Mouse (Mus musculus): Measurements from ENCODE around the gene Ap2a2. TPM values are rescaled to one million over a fixed set of nuclear protein-coding genes. Genes with fewer than 3 reads are reported as not detected.
"Not testable (repeated sequence)": the region's sequence is repeated elsewhere in the genome, so short reads cannot be mapped to it uniquely, and the experiment has no call there.

The Ap2a2 gene
- total and polyA plus RNA-seq, 2 experiments from 2014 or later = 112 to 187 TPM

- no peak overlapping the region for H3K27ac ChIP-seq (ENCODE audit: low read depth, low read length)
These were observed 100.2 kb downstream of the Ap2a2 start for GRCm38 (mm10) chr7:141662223-141662622.

GRCm38 (mm10) chr7:141666190-141666589 is 104.2 kb downstream of the Ap2a2 start:
- Histone ChIP-seq H3K27me3 (ENCODE audit: insufficient read depth, low read length) (no peaks in the 10 kb centered on the region), H3K4me3 (ENCODE audit: low read depth, low read length) (no peak overlapping the region), H3K4me2 (ENCODE audit: low read depth) (no peak overlapping the region), H3K4me1 (ENCODE audit: insufficient read depth) (no peaks in the 10 kb centered on the region), H3K9ac (no peak overlapping the region), H3K36me3 (ENCODE audit: insufficient read depth) (no peaks in the 10 kb centered on the region), H3K9me3 (ENCODE audit: low read length) (no peaks in the 10 kb centered on the region), H3K27ac (ENCODE audit: low read depth, low read length) (no peak overlapping the region)
- peak; percentile 43 for TF ChIP-seq CTCF (IDR thresholded peaks at IDR 0.05; ENCODE audit: low read depth)
- WGBS = 17% methylated on average over 4 of the region's 4 CpGs
- no peak for DNase-seq
- ATAC-seq = no peak

More at GRCm38 (mm10) chr7:141662223-141662622, 100.2 kb downstream of the Ap2a2 start:
- Histone ChIP-seq H3K27me3 (ENCODE audit: insufficient read depth, low read length) (no peaks in the 10 kb centered on the region), H3K4me2 (ENCODE audit: low read depth) (no peak overlapping the region), H3K4me3 (ENCODE audit: low read depth, low read length) (no peak overlapping the region), H3K9me3 (ENCODE audit: low read length) (no peaks in the 10 kb centered on the region), H3K9ac (no peak overlapping the region), H3K36me3 (ENCODE audit: insufficient read depth) (no peaks in the 10 kb centered on the region), H3K4me1 (ENCODE audit: insufficient read depth) (no peaks in the 10 kb centered on the region)
- 57% methylated on average over 5 of the region's 5 CpGs for WGBS
- TF ChIP-seq CTCF (IDR thresholded peaks at IDR 0.05; ENCODE audit: low read depth) = no peak
- DNase-seq = no peak
- no peak for ATAC-seq

GRCm38 (mm10) chr7:141669097-141669496 is 107.1 kb downstream of the Ap2a2 start:
- not testable (repeated sequence) for DNase-seq; H3K27ac ChIP-seq (ENCODE audit: low read depth, low read length); H3K27me3 ChIP-seq (ENCODE audit: insufficient read depth, low read length); H3K9me3 ChIP-seq (ENCODE audit: low read length); H3K4me1 ChIP-seq (ENCODE audit: insufficient read depth); H3K9ac ChIP-seq; H3K4me2 ChIP-seq (ENCODE audit: low read depth); H3K4me3 ChIP-seq (ENCODE audit: low read depth, low read length); H3K36me3 ChIP-seq (ENCODE audit: insufficient read depth); ATAC-seq
- 87% methylated on average over 3 of the region's 3 CpGs for WGBS

DNA sequence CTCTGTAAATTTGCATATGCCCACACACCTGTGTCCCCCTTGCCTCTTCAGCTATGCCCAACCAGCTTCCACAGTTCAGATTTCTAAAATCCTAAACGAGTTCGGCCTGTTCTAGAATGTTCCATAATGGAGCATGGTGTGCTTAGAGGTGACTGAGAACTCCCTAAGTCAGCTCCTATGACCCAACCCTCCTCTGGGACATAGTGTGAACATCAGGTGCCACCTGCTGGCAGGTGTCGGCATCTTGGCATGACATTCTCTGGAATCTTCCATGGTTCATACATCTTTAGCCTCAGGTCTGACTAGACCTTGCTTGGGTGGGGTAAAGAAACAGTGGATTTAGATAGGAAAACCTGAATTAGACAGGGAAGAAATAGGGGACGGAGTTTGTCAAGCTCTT is 109.0 kb downstream of the Ap2a2 start:
- peak; percentile 37 for TF ChIP-seq CTCF (IDR thresholded peaks at IDR 0.05; ENCODE audit: low read depth)
- no peak overlapping the region for H3K4me3 ChIP-seq (ENCODE audit: low read depth, low read length)
- DNase-seq = no peak
- no peak overlapping the region for H3K27ac ChIP-seq (ENCODE audit: low read depth, low read length)
- H3K27me3 ChIP-seq (ENCODE audit: insufficient read depth, low read length) = no peaks in the 10 kb centered on the region
- WGBS = 83% methylated on average over 4 of the region's 4 CpGs
- no peak overlapping the region for H3K4me2 ChIP-seq (ENCODE audit: low read depth)
- no peak for ATAC-seq
- H3K9me3 ChIP-seq (ENCODE audit: low read length) = no peaks in the 10 kb centered on the region
- no peaks in the 10 kb centered on the region for H3K36me3 ChIP-seq (ENCODE audit: insufficient read depth)
- no peaks in the 10 kb centered on the region for H3K4me1 ChIP-seq (ENCODE audit: insufficient read depth)
- H3K9ac ChIP-seq = no peak overlapping the region

DNA sequence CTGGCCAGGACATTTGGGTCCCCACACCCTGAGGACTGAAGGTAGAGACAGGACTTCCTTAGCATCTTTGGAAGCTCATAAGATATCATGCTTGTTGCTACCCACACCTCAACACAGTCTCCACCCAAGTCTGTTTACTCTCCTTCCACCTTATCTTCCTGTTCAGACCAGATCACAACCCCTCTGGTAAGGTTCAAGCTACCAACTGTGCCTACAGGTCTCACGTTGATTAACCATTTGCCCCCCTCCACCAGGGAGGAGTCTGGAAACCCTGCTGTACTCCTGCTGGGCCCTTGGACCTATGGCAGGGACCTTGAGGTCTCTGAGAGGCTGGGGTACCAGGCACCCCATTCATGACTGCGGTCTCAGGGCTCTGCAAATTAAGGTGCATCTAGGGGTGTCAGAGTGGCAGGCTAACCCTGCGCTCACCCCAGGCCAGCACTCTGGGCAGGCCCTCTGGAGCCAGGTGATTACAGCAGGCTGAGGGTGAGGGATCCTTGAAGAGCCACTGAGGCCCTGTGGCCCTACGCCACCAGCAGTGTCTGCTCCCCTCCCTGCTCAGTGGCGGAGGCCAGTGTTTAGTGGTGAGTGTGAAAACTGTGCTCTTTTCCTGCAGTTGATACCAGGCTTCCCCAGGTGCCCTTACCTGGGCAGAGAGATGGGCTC is 109.8 kb downstream of the Ap2a2 start:
- Histone ChIP-seq H3K27me3 (ENCODE audit: insufficient read depth, low read length) (no peaks in the 10 kb centered on the region), H3K9me3 (ENCODE audit: low read length) (no peaks in the 10 kb centered on the region), H3K27ac (ENCODE audit: low read depth, low read length) (no peak overlapping the region), H3K4me3 (ENCODE audit: low read depth, low read length) (no peak overlapping the region), H3K4me1 (ENCODE audit: insufficient read depth) (no peaks in the 10 kb centered on the region), H3K36me3 (ENCODE audit: insufficient read depth) (no peaks in the 10 kb centered on the region), H3K4me2 (ENCODE audit: low read depth) (no peak overlapping the region), H3K9ac (no peak overlapping the region)
- DNase-seq = no peak
- TF ChIP-seq CTCF (IDR thresholded peaks at IDR 0.05; ENCODE audit: low read depth) = no peak
- ATAC-seq = no peak
- WGBS = 95% methylated on average over 5 of the region's 5 CpGs

- ATAC-seq = no peak
- H3K4me1 ChIP-seq (ENCODE audit: insufficient read depth) = no peaks in the 10 kb centered on the region
- TF ChIP-seq CTCF (IDR thresholded peaks at IDR 0.05; ENCODE audit: low read depth) = no peak
These were observed 116.9 kb downstream of the Ap2a2 start for GRCm38 (mm10) chr7:141678922-141679321.

More at GRCm38 (mm10) chr7:141678922-141679321, 116.9 kb downstream of the Ap2a2 start:
- no peak for DNase-seq
- H3K27ac ChIP-seq (ENCODE audit: low read depth, low read length) = no peak overlapping the region
- no peaks in the 10 kb centered on the region for H3K9me3 ChIP-seq (ENCODE audit: low read length)
- H3K4me2 ChIP-seq (ENCODE audit: low read depth) = no peak overlapping the region
- H3K36me3 ChIP-seq (ENCODE audit: insufficient read depth) = no peaks in the 10 kb centered on the region
- H3K27me3 ChIP-seq (ENCODE audit: insufficient read depth, low read length) = no peaks in the 10 kb centered on the region
- H3K4me3 ChIP-seq (ENCODE audit: low read depth, low read length) = no peak overlapping the region
- WGBS = 73% methylated on average over 4 of the region's 4 CpGs
- no peak overlapping the region for H3K9ac ChIP-seq

Small RNAs within 50 kb of the gene (microRNA-seq; reads per million reads assigned to microRNA genes)
- gene Mir7063 = 0.39 to 1.6 reads per million in 2 experiments

Other genes starting within 250 kb of the Ap2a2 start
- gene Deaf1, start 234.5 kb upstream of the Ap2a2 start, total RNA-seq (2014; rRNA removed) = 238 and 239 TPM in 2 replicates
- gene Deaf1, start 234.5 kb upstream of the Ap2a2 start, polyA plus RNA-seq (2015; fragmentation: Nextera tagmentation; extraction: Ambion mirVana) = 282 and 289 TPM in 2 replicates
- gene Tmem80, start 234.4 kb upstream of the Ap2a2 start, total RNA-seq (2014; rRNA removed) = 25.2 and 33.2 TPM in 2 replicates
- gene Tmem80, start 234.4 kb upstream of the Ap2a2 start, polyA plus RNA-seq (2015; fragmentation: Nextera tagmentation; extraction: Ambion mirVana) = 32.9 and 34.7 TPM in 2 replicates
- 1.0 and 1.1 TPM in 2 replicates for gene Eps8l2, start 223.3 kb upstream of the Ap2a2 start, total RNA-seq (2014; rRNA removed)
- gene Eps8l2, start 223.3 kb upstream of the Ap2a2 start, polyA plus RNA-seq (2015; fragmentation: Nextera tagmentation; extraction: Ambion mirVana) = 0.74 and 0.82 TPM in 2 replicates
- 224 and 297 TPM in 2 replicates for gene Taldo1, start 170.0 kb upstream of the Ap2a2 start, total RNA-seq (2014; rRNA removed)
- gene Taldo1, start 170.0 kb upstream of the Ap2a2 start, polyA plus RNA-seq (2015; fragmentation: Nextera tagmentation; extraction: Ambion mirVana) = 304 and 352 TPM in 2 replicates
- gene Gatd1, start 148.0 kb upstream of the Ap2a2 start, total RNA-seq (2014; rRNA removed) = 58.9 and 65.0 TPM in 2 replicates
- gene Gatd1, start 148.0 kb upstream of the Ap2a2 start, polyA plus RNA-seq (2015; fragmentation: Nextera tagmentation; extraction: Ambion mirVana) = 50.5 and 56.0 TPM in 2 replicates
- 83.3 and 94.7 TPM in 2 replicates for gene Cend1, start 132.7 kb upstream of the Ap2a2 start, total RNA-seq (2014; rRNA removed)
- 111 and 125 TPM in 2 replicates for gene Cend1, start 132.7 kb upstream of the Ap2a2 start, polyA plus RNA-seq (2015; fragmentation: Nextera tagmentation; extraction: Ambion mirVana)
- gene Slc25a22, start 124.3 kb upstream of the Ap2a2 start, total RNA-seq (2014; rRNA removed) = 115 and 141 TPM in 2 replicates
- 106 and 132 TPM in 2 replicates for gene Slc25a22, start 124.3 kb upstream of the Ap2a2 start, polyA plus RNA-seq (2015; fragmentation: Nextera tagmentation; extraction: Ambion mirVana)
- 2.0 and 2.2 TPM in 2 replicates for gene Pidd1, start 118.1 kb upstream of the Ap2a2 start, total RNA-seq (2014; rRNA removed)
- 2.3 and 2.4 TPM in 2 replicates for gene Pidd1, start 118.1 kb upstream of the Ap2a2 start, polyA plus RNA-seq (2015; fragmentation: Nextera tagmentation; extraction: Ambion mirVana)
- gene Rplp2, start 114.8 kb upstream of the Ap2a2 start, total RNA-seq (2014; rRNA removed) = 312 and 427 TPM in 2 replicates
- gene Rplp2, start 114.8 kb upstream of the Ap2a2 start, polyA plus RNA-seq (2015; fragmentation: Nextera tagmentation; extraction: Ambion mirVana) = 868 and 1,034 TPM in 2 replicates
- gene Pnpla2, start 107.0 kb upstream of the Ap2a2 start, total RNA-seq (2014; rRNA removed) = 6.2 and 7.7 TPM in 2 replicates
- gene Pnpla2, start 107.0 kb upstream of the Ap2a2 start, polyA plus RNA-seq (2015; fragmentation: Nextera tagmentation; extraction: Ambion mirVana) = 18.3 and 22.4 TPM in 2 replicates
- 4.5 and 7.2 TPM in 2 replicates for gene Cracr2b, start 101.1 kb upstream of the Ap2a2 start, total RNA-seq (2014; rRNA removed)
- gene Cracr2b, start 101.1 kb upstream of the Ap2a2 start, polyA plus RNA-seq (2015; fragmentation: Nextera tagmentation; extraction: Ambion mirVana) = 5.2 and 6.7 TPM in 2 replicates
- 55.8 and 62.4 TPM in 2 replicates for gene Cd151, start 94.8 kb upstream of the Ap2a2 start, total RNA-seq (2014; rRNA removed)
- 12.4 and 18.7 TPM in 2 replicates for gene Cd151, start 94.8 kb upstream of the Ap2a2 start, polyA plus RNA-seq (2015; fragmentation: Nextera tagmentation; extraction: Ambion mirVana)
- 21.1 and 24.6 TPM in 2 replicates for gene Polr2l, start 87.0 kb upstream of the Ap2a2 start, total RNA-seq (2014; rRNA removed)
- gene Polr2l, start 87.0 kb upstream of the Ap2a2 start, polyA plus RNA-seq (2015; fragmentation: Nextera tagmentation; extraction: Ambion mirVana) = 73.2 and 74.8 TPM in 2 replicates
- 52.5 and 79.6 TPM in 2 replicates for gene Tspan4, start 86.9 kb upstream of the Ap2a2 start, total RNA-seq (2014; rRNA removed)
- gene Tspan4, start 86.9 kb upstream of the Ap2a2 start, polyA plus RNA-seq (2015; fragmentation: Nextera tagmentation; extraction: Ambion mirVana) = 54.9 and 57.9 TPM in 2 replicates
- gene Chid1, start 22.3 kb upstream of the Ap2a2 start, total RNA-seq (2014; rRNA removed) = 40.5 and 42.0 TPM in 2 replicates
- gene Chid1, start 22.3 kb upstream of the Ap2a2 start, polyA plus RNA-seq (2015; fragmentation: Nextera tagmentation; extraction: Ambion mirVana) = 38.9 and 42.0 TPM in 2 replicates
- gene Muc6, start 93.1 kb downstream of the Ap2a2 start, total RNA-seq (2014; rRNA removed) = not detected in 2 replicates
- 0.04 and 0.07 TPM in 2 replicates for gene Muc6, start 93.1 kb downstream of the Ap2a2 start, polyA plus RNA-seq (2015; fragmentation: Nextera tagmentation; extraction: Ambion mirVana)
- 0.15 and 0.38 TPM in 2 replicates for gene Muc2, start 128.2 kb downstream of the Ap2a2 start, total RNA-seq (2014; rRNA removed)
- 0.05 and 0.08 TPM in 2 replicates for gene Muc2, start 128.2 kb downstream of the Ap2a2 start, polyA plus RNA-seq (2015; fragmentation: Nextera tagmentation; extraction: Ambion mirVana)
- not detected in 2 replicates for gene Muc5ac, start 226.8 kb downstream of the Ap2a2 start, total RNA-seq (2014; rRNA removed)
- not detected in 2 replicates for gene Muc5ac, start 226.8 kb downstream of the Ap2a2 start, polyA plus RNA-seq (2015; fragmentation: Nextera tagmentation; extraction: Ambion mirVana)

Measured in forebrain, postnatal 0 days (tissue).